Mouse (Mus musculus) spleen, adult 2 months (tissue): Measurements from ENCODE around the gene Asic5.

Experiments
- CTCF ChIP-seq: fragments of 200-500 bp; IDR thresholded peaks from 2 replicates; pipeline ENCODE4 v1.5.1; 2011; ENCODE audit warnings: mild to moderate bottlenecking, inconsistent platforms; ENCODE audit not compliant: insufficient read depth, insufficient read length, insufficient replicate concordance; ENCODE audit errors: extremely low read depth
- POLR2A ChIP-seq: fragments of 200-500 bp; IDR thresholded peaks from 2 replicates; pipeline ENCODE4 v1.6.1; 2011; ENCODE audit warnings: low read depth, low read length, inconsistent platforms

- no peak for TF ChIP-seq CTCF
- no peak for TF ChIP-seq POLR2A
Observed at GRCm38 (mm10) chr3:81964596-81964995, 17.5 kb upstream of the Asic5 start.
